Mouse (Mus musculus): Measurements from ENCODE around the gene Ccdc71. TPM values are rescaled to one million over a fixed set of nuclear protein-coding genes. Genes with fewer than 3 reads are reported as not detected.

Gene Ccdc71
- total RNA-seq, 1 experiment from 2014 or later = 15.4 TPM

DNA sequence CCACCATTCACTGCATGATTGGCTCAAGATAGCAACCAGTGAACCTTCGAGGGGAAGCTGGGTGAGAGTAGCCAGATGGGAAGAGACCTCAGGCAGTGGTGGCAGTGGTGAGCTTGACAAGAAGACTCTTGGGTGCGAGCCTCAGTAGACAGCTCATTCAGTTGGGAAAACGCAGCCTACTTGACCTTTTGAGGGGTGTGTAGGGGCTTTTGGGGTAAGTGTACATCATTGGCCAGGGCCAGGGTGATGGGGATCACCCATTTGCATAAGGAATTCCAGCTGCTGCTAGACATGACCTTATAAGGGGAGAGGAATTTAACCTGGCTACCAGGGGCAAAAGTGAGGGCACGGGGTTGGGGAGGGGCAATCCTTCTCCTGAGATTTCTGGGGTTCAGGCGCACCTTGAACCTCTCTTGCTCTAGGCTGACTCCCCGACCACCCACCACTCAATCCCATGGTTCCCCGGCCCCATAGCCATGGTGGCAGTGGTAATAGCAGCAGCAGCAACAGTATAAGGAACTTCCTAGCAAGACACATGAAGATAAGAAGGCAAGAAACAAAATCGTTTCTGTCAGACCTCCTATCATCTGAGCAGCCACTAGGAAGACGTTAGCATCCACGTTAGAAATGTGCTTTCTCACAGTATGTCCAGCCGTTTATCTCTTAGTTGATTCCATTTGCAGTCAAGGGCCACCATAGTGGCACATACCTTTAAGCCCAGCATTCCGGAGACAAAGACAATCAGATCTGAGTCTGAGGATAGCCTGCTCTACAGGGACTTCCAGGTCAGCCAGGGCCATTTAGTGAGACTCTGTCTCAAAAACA lies 4.4 kb upstream of the Ccdc71 start:
- no peak for ATAC-seq (replicated peaks; ENCODE audit: low read depth, poor library complexity, severe bottlenecking)

DNA sequence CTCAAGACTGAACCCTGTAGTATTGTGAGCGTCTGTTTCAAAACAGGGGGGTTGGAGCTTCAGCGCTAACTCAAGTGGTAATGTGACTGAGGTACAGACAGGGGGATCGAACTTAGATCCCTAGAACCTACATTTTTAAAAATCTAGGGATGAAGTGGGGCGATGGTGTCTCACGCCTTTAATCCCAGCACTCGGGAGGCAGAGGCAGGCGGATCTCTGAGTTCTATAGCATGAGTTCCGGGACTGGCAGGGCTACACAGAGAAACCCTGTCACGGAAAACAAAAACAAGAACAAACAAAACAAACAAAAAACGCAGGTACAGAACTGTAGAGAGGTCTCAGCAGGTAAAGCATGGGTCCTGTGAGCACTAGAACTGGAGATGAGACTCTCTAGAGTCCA lies 3.4 kb upstream of the Ccdc71 start:
- no peak for ATAC-seq (replicated peaks; ENCODE audit: low read depth, poor library complexity, severe bottlenecking)

DNA sequence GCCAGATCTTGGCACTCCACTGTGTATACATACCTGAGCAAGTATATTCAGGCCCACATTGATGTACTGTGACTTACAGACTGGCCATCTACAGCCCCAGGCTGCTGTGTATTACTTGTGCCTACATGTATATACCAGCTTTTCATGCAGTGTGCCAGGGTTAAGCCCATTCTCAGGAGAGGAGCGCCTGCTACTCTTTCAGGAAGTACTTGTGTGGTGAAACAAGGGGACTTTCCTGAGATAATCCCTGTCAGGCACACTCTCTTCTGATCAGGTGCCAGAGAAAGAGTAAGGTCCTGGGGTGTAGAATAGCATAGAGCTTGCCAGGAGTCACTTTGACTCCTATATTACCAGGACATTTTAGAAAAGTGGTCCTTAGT lies 398 bp upstream of the Ccdc71 start:
- peak; percentile 16 for ATAC-seq (replicated peaks; ENCODE audit: low read depth, poor library complexity, severe bottlenecking)

DNA sequence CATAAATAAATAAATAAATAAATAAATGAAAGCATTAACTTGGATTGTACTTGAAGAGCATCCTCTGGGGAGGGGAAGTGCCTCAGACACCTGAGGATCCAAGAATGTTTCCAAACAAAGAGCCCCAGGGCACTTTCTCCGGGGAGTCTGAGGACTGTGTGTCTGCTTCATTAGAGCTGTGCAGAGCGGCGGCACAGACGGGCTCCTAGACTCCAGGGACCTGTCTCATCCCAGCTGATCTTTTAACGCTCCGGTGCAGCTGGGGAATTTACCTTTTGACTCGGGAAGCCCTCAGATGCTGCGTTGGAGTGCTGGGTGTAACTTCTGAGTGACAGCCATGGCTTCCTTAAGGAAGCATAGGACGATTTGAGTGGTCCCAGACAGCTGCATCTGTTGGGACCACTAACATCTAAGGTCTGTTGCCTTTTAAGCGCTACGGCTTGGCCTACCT lies 879 bp downstream of the Ccdc71 start, which contains the start of gene Klhdc8b:
Gene Klhdc8b (minus strand): TSS at position 401 of the 451 bp plus-strand sequence.
- no peak for ATAC-seq (replicated peaks; ENCODE audit: low read depth, poor library complexity, severe bottlenecking)

DNA sequence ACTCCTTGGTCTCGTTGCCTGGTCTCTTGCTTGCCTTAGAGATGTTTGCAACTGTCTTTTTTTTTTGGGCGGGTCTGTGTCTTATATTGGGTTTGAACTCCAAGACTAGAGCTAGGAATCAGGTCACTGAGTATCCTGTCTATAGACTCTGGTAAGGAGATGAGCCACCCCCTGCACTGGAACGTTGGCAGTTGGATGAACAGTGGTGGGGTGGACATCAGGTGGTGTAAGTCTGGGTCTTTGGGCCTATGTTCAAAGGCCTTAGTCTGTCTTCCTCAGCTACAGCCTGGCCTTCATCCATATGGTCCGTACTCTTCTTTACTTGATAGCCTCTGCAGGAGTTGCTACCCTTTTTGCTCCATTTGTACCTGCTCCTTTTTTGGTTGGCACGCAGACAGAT lies 1.3 kb downstream of the Ccdc71 start:
- no peak for ATAC-seq (replicated peaks; ENCODE audit: low read depth, poor library complexity, severe bottlenecking)

DNA sequence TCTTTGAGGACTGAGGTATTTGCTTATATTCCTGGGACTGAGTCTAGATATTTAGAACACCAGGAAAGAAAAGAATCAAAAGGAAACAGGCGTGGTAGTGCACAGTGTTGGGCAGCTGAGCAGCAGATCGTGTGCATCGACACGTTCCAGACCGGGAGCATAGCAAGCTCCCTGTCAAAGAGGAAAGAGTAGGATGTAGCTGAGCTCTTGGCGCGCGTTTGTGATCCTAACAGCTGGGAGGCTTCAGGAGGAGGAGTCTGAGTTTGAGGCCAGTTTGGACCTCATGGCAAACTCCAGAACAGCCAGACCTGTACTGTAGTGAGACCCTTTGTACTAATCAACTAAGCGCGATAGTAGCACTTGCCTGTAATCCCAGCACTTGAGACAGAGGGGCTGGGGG lies 1.9 kb downstream of the Ccdc71 start:
- no peak for ATAC-seq (replicated peaks; ENCODE audit: low read depth, poor library complexity, severe bottlenecking)

DNA sequence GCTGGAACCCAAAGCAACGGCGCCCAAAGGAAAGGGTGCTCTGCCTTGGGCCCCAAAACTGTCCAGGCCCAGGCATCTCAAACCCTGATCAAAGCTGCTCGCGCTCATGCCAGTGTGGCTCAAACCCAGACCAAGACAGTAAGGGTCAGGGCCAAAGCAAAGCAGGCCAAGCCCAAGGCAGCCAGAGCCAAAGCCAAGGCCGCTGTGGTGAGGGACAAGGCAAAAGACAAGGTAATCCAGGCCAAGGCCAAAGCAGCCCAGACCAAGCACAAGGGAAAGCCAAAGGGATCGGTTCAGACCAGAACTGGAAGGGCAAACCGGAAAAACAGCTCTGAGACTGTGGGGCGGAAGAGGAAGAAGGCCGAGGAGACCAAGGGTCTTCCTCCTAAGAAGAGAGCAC lies 3.4 kb downstream of the Ccdc71 start:
- ATAC-seq (replicated peaks; ENCODE audit: low read depth, poor library complexity, severe bottlenecking) = no peak

DNA sequence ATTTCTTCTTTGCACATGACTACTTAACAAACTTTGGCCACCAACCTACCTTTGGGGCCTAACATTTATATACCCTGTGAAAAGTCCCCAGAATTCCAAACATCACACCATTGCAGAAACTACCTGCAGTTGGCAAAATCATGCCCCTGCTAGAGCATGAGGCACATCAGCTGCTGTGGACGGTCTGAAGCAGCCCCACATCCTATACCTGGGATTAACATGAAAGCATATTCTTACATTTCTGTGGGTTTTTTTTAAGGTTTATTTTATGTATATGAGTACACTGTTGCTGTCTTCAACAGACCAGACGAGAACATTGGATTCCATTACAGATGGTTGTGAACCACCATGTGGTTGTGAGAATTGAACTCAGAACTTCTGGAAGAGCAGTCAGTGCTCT lies 5.9 kb downstream of the Ccdc71 start:
- no peak for ATAC-seq (replicated peaks; ENCODE audit: low read depth, poor library complexity, severe bottlenecking)

DNA sequence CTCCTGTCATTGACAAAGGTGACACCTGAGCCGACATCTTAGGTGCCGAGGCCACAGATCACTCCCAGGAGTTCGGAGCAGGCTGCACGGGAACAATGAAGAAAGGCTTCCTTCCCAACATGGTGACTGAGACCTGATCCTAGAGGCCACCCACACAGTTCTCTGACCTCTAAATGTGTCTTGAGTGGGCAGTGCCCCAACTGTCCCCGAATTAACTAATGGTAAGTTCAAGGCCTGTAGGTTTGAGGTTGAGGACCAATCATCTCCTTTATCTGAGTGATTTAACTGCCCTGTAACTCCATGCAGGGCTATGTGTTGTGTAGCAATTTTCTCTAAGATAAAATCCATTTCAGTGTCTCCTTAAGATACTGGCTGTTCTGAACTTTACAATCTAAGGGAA lies 9.1 kb downstream of the Ccdc71 start:
- no peak for ATAC-seq (replicated peaks; ENCODE audit: low read depth, poor library complexity, severe bottlenecking)

DNA sequence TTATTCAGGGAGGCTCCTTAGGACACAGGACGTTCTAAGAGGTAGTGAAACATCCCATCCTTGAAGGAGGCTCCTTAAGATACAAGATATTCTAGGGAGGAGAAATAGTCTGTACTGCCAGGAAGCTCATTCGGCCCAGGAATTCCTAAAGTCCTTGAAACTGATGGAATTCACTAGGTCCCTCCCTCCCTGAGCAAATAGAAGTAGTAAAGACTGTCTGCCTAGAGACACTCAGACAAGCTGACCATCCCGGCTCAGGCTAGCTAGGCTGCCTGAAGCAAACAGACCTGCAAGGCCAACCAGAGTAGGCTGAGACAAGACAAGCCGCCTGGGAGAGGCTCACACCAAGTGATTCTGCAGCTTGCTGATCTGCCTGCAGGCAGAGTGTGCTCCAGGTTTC lies 9.5 kb downstream of the Ccdc71 start:
- ATAC-seq (replicated peaks; ENCODE audit: low read depth, poor library complexity, severe bottlenecking) = no peak

DNA sequence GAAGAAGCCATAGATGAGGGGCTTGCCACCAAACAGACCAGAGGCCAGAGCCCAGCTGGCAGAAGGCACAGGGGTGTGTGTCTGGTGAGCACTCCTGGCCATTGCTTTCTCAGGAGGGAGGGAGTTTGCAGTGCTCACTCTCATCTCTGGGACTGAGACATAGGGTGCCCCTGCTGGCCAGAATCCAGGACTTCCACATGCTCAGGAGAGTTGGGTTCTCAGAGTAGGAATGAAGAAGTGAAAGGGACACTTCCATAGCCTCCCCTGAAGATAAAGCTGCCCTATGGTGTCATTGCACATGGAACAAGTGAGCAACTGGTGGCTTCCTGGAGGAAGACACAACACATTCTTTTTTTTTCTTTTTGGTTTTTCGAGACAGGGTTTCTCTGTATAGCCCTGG lies 14.2 kb downstream of the Ccdc71 start:
- peak; percentile 73 for ATAC-seq (replicated peaks; ENCODE audit: low read depth, poor library complexity, severe bottlenecking)

DNA sequence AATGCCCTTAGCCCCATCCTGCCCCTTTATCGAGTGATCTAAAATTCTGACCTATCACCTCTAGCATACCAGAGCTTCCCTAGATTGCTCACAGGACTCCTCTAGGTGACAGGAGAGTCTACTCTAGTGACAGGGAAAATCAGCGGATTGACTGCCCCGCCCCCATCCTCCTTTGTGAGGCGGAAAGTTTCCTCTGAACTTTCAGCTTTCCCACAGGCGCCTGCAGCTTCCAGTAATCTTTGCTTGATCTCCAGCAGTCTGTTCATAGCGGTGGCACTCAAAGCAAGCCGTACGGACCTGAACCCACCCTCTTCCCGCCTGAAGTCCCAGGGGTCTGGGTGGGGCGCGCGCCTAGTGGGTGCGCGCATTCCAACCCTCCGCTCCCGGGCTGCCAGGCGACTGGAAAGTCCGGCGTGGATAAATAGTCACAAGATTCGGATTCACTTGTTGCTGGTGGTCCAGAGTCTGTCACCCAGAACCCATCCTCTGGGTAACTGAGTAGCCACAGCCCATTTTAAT lies 18.4 kb downstream of the Ccdc71 start:
- ATAC-seq (replicated peaks; ENCODE audit: low read depth, poor library complexity, severe bottlenecking) = peak; percentile 58

DNA sequence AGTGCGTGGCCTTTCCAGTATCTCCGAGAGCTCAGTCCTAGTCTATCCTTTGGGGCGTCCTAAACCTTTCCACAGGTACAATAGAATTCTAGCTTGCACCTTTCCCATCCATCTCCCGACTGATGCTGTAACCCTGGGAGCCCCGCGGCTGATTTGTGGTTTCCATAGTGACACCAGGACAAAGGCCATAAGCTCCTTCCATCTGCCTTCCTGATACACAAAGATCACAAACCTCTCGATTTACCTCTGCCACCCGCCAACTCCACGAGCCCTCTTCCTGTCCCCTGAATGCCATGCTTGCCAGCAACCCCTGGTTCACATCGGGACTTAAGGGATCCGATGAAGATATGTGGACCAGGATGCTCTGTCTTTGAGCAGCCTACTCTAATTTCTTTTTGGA lies 18.9 kb downstream of the Ccdc71 start:
- no peak for ATAC-seq (replicated peaks; ENCODE audit: low read depth, poor library complexity, severe bottlenecking)

DNA sequence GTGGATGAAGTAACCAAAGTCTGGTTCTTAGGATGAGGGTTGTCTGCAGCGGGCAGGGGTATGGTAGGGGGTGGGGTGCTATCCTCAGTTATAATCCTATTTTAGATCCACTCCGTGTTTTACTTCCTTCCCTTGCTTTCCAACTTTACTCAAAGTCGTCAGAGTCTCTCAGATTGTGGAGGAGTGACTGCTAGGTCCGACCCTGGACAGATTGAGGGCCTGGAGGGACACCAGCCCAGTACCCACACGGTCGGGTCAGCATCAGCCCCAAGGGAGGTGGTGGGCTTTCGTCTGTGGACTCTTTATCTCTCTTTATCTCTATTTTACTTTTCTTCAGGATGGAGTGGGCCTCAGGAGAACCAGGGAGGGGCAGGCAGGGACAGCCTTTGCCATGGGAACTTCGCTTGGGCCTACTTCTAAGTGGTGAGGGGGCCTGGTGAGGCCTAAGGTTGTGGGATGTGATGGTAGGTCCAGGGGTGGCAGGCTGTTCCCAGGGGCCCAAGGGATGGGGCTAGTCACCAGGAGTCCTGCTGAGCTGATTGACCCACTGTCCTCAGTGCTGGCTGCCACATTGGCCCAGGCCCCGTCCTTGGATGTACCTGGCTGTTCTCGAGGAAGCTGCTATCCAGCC lies 19.5 kb downstream of the Ccdc71 start, which contains the start of gene Lamb2:
Gene Lamb2 (plus strand): TSS at position 16 of the 631 bp plus-strand sequence.
- ATAC-seq (replicated peaks; ENCODE audit: low read depth, poor library complexity, severe bottlenecking) = peak; percentile 48

DNA sequence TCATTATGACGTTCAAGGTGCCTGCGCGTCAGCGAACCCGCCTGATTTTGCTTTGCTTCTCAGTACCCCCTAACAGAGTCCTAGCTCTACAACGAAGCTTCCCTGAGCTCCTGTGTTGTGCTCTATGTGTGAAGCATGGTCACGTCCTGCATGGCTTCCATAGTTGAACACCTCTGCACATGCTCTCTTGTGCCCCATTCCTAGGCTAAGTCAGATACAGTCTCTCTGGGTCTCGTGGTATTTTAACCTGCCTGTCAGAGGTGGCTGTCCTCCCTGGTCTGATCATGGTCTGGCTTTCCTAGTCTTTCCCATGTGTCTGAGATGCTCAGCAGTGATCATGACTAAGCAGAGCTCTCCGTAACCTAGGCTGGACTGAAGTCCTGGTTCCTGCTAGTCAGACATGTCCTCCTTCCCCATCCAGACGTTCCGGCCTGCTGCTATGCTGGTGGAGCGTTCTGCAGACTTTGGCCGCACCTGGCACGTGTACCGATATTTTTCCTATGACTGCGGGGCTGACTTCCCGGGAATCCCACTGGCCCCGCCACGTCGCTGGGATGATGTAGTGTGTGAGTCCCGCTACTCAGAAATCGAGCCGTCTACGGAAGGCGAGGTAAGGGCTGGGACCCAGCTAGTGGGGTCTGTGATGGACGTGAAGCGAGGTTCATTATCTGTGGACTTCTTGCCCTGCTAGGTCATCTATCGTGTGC lies 20.6 kb downstream of the Ccdc71 start:
- ATAC-seq (replicated peaks; ENCODE audit: low read depth, poor library complexity, severe bottlenecking) = no peak

DNA sequence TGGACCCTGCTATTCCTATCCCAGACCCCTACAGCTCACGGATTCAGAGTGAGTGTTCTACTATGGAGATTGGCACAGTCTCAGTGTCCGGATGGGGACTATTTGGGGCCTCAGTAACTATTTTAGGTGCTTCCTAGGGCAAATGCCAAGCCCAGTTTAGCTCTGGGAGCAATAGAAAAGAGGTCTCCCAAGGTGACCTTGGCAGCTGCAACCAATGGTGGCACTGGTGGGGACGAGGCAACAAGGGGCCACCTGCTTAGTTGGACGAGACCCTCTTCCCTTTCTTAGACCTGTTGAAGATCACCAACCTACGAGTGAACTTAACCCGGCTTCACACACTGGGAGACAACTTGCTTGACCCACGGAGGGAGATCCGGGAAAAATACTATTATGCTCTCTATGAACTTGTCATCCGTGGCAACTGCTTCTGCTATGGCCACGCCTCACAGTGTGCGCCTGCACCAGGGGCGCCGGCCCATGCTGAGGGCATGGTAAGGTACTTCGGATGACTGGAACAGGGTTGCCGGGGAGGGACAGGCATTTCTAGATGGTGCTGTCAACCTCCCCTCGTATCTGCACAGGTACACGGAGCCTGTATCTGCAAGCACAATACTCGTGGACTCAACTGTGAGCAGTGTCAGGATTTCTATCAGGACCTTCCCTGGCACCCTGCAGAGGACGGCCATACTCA lies 21.3 kb downstream of the Ccdc71 start:
- no peak for ATAC-seq (replicated peaks; ENCODE audit: low read depth, poor library complexity, severe bottlenecking)

DNA sequence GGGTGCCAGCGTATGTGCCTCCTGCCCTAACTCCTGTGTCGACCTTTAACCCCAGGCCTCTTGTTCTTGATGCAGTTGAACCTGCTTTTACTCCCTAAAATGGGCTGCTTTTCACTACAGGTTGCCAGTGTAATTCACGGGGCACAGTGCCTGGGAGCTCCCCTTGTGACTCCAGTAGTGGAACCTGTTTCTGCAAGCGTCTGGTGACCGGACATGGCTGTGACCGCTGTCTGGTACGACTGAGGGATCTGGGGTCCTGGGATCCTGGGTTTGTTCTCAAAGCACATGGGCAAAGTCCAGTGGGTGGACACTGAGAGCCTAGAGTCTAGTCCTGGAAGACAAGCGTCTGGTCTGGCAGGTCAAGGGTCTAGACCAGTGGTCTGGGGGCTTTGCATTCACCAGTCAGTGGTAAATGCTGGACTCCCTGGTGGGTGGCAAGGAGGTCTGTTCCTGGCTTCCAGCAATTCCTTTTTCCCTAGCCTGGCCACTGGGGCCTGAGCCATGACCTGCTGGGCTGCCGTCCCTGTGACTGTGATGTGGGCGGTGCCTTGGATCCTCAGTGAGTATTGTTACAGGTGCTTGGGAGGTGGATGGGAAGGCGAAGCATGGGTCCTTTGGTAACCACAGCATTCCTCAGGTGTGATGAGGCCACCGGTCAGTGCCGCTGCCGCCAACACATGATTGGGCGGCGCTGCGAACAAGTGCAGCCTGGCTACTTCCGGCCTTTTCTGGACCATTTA lies 22.9 kb downstream of the Ccdc71 start:
- no peak for ATAC-seq (replicated peaks; ENCODE audit: low read depth, poor library complexity, severe bottlenecking)

DNA sequence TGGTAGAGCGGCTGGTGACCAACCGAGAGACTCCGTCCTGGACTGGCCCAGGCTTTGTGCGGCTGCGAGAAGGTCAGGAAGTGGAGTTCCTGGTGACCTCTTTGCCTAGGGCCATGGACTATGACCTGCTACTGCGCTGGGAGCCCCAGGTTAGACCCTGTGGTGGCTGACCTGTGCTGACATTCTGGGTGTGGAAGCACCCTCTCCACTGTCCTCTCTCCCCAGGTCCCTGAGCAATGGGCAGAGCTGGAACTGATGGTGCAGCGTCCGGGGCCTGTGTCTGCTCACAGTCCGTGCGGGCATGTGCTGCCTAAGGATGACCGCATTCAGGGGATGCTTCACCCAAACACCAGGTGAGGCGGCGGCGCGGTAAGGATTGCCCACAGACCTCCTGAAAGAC lies 23.7 kb downstream of the Ccdc71 start:
- ATAC-seq (replicated peaks; ENCODE audit: low read depth, poor library complexity, severe bottlenecking) = no peak

DNA sequence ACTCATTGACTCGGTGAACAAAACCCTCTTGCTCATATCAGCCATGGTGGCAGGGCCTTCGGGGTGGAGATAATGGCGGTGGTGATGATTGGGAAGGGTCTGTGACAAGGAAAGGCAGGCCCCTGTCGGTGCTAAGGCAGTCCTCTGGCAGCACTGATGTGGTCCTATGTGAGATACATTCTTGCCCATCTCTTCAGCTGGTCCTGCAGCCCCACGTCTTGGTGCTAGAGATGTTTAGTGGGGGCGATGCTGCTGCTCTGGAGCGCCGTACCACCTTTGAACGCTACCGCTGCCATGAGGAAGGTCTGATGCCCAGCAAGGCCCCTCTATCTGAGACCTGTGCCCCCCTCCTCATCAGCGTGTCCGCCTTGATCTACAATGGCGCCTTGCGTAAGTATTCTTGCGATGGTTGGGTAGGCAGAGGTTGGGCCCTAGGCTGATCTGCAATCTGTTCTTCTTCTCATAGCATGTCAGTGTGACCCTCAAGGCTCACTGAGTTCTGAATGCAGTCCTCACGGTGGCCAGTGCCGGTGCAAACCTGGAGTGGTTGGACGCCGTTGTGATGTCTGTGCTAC lies 25.1 kb downstream of the Ccdc71 start:
- no peak for ATAC-seq (replicated peaks; ENCODE audit: low read depth, poor library complexity, severe bottlenecking)

Measured in common myeloid progenitor, adult 5-6 weeks (primary cell).